ENCODE assay signal across 8 mouse cellular contexts in genomic region chr7:27576914-27577313, GRCm38 (mm10). TPM values are rescaled to one million over a fixed set of nuclear protein-coding genes. Genes with fewer than 3 reads are reported as not detected.
DNase-seq lines count a peak whose midpoint lies in the region; ATAC-seq and TF ChIP-seq lines count a peak whose summit lies in the region.

No protein-coding gene starts in this region.

- H3K36me3 ChIP-seq in heart, embryonic 15.5 days, result peaks cover 79% of the 10 kb centered on the region
- H3K36me3 ChIP-seq in heart, embryonic 11.5 days (ENCODE audit: control insufficient read depth, insufficient read depth, low read length), result peaks cover 27% of the 10 kb centered on the region
- peaks cover 15% of the 10 kb centered on the region for H3K36me3 ChIP-seq in embryonic facial prominence, embryonic 11.5 days (replicated peaks; ENCODE audit: control insufficient read depth, insufficient read depth, low read depth, low read length)
- peaks cover 93% of the 10 kb centered on the region for H3K36me3 ChIP-seq in liver, embryonic 12.5 days
- peaks cover 21% of the 10 kb centered on the region for H3K36me3 ChIP-seq in spleen, adult 2 months (ENCODE audit: control insufficient read depth, insufficient read depth, low read length)
- peaks cover 34% of the 10 kb centered on the region for H3K36me3 ChIP-seq in forebrain, embryonic 16.5 days (ENCODE audit: control insufficient read depth, insufficient read depth)

- peak; percentile 31; the same call in 1 of the 2 replicates for ATAC-seq in heart, embryonic 15.5 days (replicated peaks; ENCODE audit: insufficient number of reproducible peaks, insufficient read depth, low FRiP score, low read depth)
- no peak for ATAC-seq in heart, embryonic 11.5 days (replicated peaks; ENCODE audit: insufficient number of reproducible peaks, low FRiP score, low TSS enrichment)
- ATAC-seq in embryonic facial prominence, embryonic 11.5 days (replicated peaks; ENCODE audit: insufficient number of reproducible peaks, low FRiP score, low TSS enrichment, low read depth), result no peak
- ATAC-seq in liver, embryonic 12.5 days, result peak; percentile 38; the same call in 1 of the 2 replicates
- no peak for ATAC-seq in forebrain, embryonic 16.5 days

- H3K4me2 ChIP-seq in heart, embryonic 15.5 days, result no peak overlapping the region
- H3K4me2 ChIP-seq in heart, embryonic 11.5 days, result no peak overlapping the region
- H3K4me2 ChIP-seq in embryonic facial prominence, embryonic 11.5 days (ENCODE audit: low read depth, low read length), result no peak overlapping the region
- no peak overlapping the region for H3K4me2 ChIP-seq in liver, embryonic 12.5 days
- no peak overlapping the region for H3K4me2 ChIP-seq in forebrain, embryonic 16.5 days (ENCODE audit: low read length)

- H3K27ac ChIP-seq in heart, embryonic 15.5 days, result no peak overlapping the region
- no peak overlapping the region for H3K27ac ChIP-seq in heart, embryonic 11.5 days (ENCODE audit: low read depth, low read length)
- H3K27ac ChIP-seq in embryonic facial prominence, embryonic 11.5 days (replicated peaks; ENCODE audit: low read depth, low read length), result no peak overlapping the region
- no peak overlapping the region for H3K27ac ChIP-seq in liver, embryonic 12.5 days
- H3K27ac ChIP-seq in spleen, adult 2 months (ENCODE audit: insufficient read depth, low read length), result no peak overlapping the region
- no peak overlapping the region for H3K27ac ChIP-seq in forebrain, embryonic 16.5 days (ENCODE audit: low read length)

- H3K9me3 ChIP-seq in heart, embryonic 15.5 days (replicated peaks), result no peaks in the 10 kb centered on the region
- no peaks in the 10 kb centered on the region for H3K9me3 ChIP-seq in heart, embryonic 11.5 days (replicated peaks; ENCODE audit: control insufficient read depth, low read length)
- H3K9me3 ChIP-seq in embryonic facial prominence, embryonic 11.5 days (replicated peaks; ENCODE audit: control insufficient read depth, low read length), result no peaks in the 10 kb centered on the region
- H3K9me3 ChIP-seq in liver, embryonic 12.5 days (replicated peaks), result no peaks in the 10 kb centered on the region
- no peaks in the 10 kb centered on the region for H3K9me3 ChIP-seq in forebrain, embryonic 16.5 days (ENCODE audit: control insufficient read depth, low read length)

- no peaks in the 10 kb centered on the region for H3K27me3 ChIP-seq in heart, embryonic 15.5 days
- H3K27me3 ChIP-seq in heart, embryonic 11.5 days (ENCODE audit: control insufficient read depth, insufficient read depth, low read length), result no peaks in the 10 kb centered on the region
- no peaks in the 10 kb centered on the region for H3K27me3 ChIP-seq in embryonic facial prominence, embryonic 11.5 days (ENCODE audit: control insufficient read depth, insufficient read depth, low read length)
- no peaks in the 10 kb centered on the region for H3K27me3 ChIP-seq in liver, embryonic 12.5 days (replicated peaks)
- no peaks in the 10 kb centered on the region for H3K27me3 ChIP-seq in spleen, adult 2 months (ENCODE audit: control insufficient read depth, insufficient read depth, low read length)
- H3K27me3 ChIP-seq in forebrain, embryonic 16.5 days (replicated peaks; ENCODE audit: control insufficient read depth, insufficient read depth, low read length), result no peaks in the 10 kb centered on the region

- TF ChIP-seq CTCF in spleen, adult 2 months (IDR thresholded peaks at IDR 0.05; ENCODE audit: extremely low read depth, insufficient read depth, insufficient read length, insufficient replicate concordance), result peak; percentile 63; the same call in 1 of the 2 replicates

- no peak overlapping the region for H3K4me3 ChIP-seq in heart, embryonic 15.5 days
- H3K4me3 ChIP-seq in heart, embryonic 11.5 days (ENCODE audit: low read depth, low read length), result no peak overlapping the region
- no peak overlapping the region for H3K4me3 ChIP-seq in embryonic facial prominence, embryonic 11.5 days (ENCODE audit: low read depth, low read length)
- no peak overlapping the region for H3K4me3 ChIP-seq in liver, embryonic 12.5 days
- H3K4me3 ChIP-seq in spleen, adult 2 months (ENCODE audit: extremely low read depth, insufficient read depth, insufficient read length), result no peak overlapping the region
- no peak overlapping the region for H3K4me3 ChIP-seq in forebrain, embryonic 16.5 days (replicated peaks; ENCODE audit: low read length)

- TF ChIP-seq POLR2A in spleen, adult 2 months (IDR thresholded peaks at IDR 0.05; ENCODE audit: low read depth, low read length), result no peak

- WGBS in heart, embryonic 15.5 days, result 67% methylated on average over 6 of the region's 6 CpGs
- WGBS in heart, embryonic 11.5 days (ENCODE audit: insufficient replicate concordance), result 65% methylated on average over 6 of the region's 6 CpGs
- 65% methylated on average over 6 of the region's 6 CpGs for WGBS in embryonic facial prominence, embryonic 11.5 days
- WGBS in liver, embryonic 12.5 days (ENCODE audit: insufficient replicate concordance), result 61% methylated on average over 6 of the region's 6 CpGs
- WGBS in spleen, adult 2 months, result 67% methylated on average over 6 of the region's 6 CpGs
- WGBS in forebrain, embryonic 16.5 days, result 66% methylated on average over 6 of the region's 6 CpGs

- peak; percentile 68 for DNase-seq in 416B (ENCODE audit: low read depth)
- DNase-seq in adrenal gland, adult 18-20 months (ENCODE audit: low spot score in 2 of 2), result peak; percentile 46 to 59
- peak; percentile 31 for DNase-seq in embryonic facial prominence, embryonic 11.5 days (ENCODE audit: low spot score)
- DNase-seq in spleen, adult 2 months (ENCODE audit: low read depth in 1 of 2, low spot score in 2 of 2), result peak in 1 of 2 experiments; percentile 68

- no peaks in the 10 kb centered on the region for H3K4me1 ChIP-seq in heart, embryonic 15.5 days (replicated peaks)
- H3K4me1 ChIP-seq in heart, embryonic 11.5 days (ENCODE audit: control insufficient read depth, insufficient read depth, low read length), result no peaks in the 10 kb centered on the region
- no peaks in the 10 kb centered on the region for H3K4me1 ChIP-seq in embryonic facial prominence, embryonic 11.5 days (ENCODE audit: control insufficient read depth, insufficient read depth, low read length)
- H3K4me1 ChIP-seq in liver, embryonic 12.5 days, result no peaks in the 10 kb centered on the region
- no peaks in the 10 kb centered on the region; the same call in 1 of the 2 replicates for H3K4me1 ChIP-seq in spleen, adult 2 months (ENCODE audit: control insufficient read depth, insufficient read depth, insufficient read length)
- H3K4me1 ChIP-seq in forebrain, embryonic 16.5 days (replicated peaks; ENCODE audit: control insufficient read depth, insufficient read depth, low read length), result no peaks in the 10 kb centered on the region

- no peak overlapping the region for H3K9ac ChIP-seq in heart, embryonic 15.5 days
- no peak overlapping the region for H3K9ac ChIP-seq in heart, embryonic 11.5 days (ENCODE audit: low read depth, low read length)
- H3K9ac ChIP-seq in embryonic facial prominence, embryonic 11.5 days (replicated peaks; ENCODE audit: low read length), result no peak overlapping the region
- no peak overlapping the region for H3K9ac ChIP-seq in liver, embryonic 12.5 days
- H3K9ac ChIP-seq in forebrain, embryonic 16.5 days (replicated peaks; ENCODE audit: low read depth, low read length), result no peak overlapping the region

RNA-seq across cellular contexts. Expression of gene Akt2, which starts 14.4 kb away (rescaled TPM):
- polyA plus RNA-seq in heart, embryonic 15.5 days (2015; fragmentation: Nextera tagmentation; extraction: Ambion mirVana), result 69.3 and 80.4 TPM in 2 replicates
- 72.1 and 78.0 TPM in 2 replicates for polyA plus RNA-seq in heart, embryonic 11.5 days (2014; fragmentation: Nextera tagmentation; extraction: Ambion mirVana)
- 100 to 1,000 TPM; 209 to 250 TPM for total RNA-seq in adrenal gland, adult 18-20 months (2021)
- 82.8 and 83.3 TPM in 2 replicates for polyA plus RNA-seq in embryonic facial prominence, embryonic 11.5 days (2014; fragmentation: Nextera tagmentation; extraction: Ambion mirVana)
- 45.0 and 45.2 TPM in 2 replicates for polyA plus RNA-seq in liver, embryonic 12.5 days (2016; fragmentation: Nextera tagmentation; extraction: Ambion mirVana)
- polyA plus RNA-seq in spleen, adult 2 months (2012; rRNA removed), result 48.7 and 48.8 TPM in 2 replicates
- polyA plus RNA-seq in forebrain, embryonic 16.5 days (2015; fragmentation: Nextera tagmentation; extraction: Ambion mirVana), result 83.7 and 99.3 TPM in 2 replicates

RNA-seq across cellular contexts. Expression of gene 2310022A10Rik, which starts 23.9 kb away (rescaled TPM):
- polyA plus RNA-seq in heart, embryonic 15.5 days (2015; fragmentation: Nextera tagmentation; extraction: Ambion mirVana), result 36.9 and 39.1 TPM in 2 replicates
- polyA plus RNA-seq in heart, embryonic 11.5 days (2014; fragmentation: Nextera tagmentation; extraction: Ambion mirVana), result 22.5 and 29.3 TPM in 2 replicates
- 10 to 100 TPM; 13.5 to 18.9 TPM for total RNA-seq in adrenal gland, adult 18-20 months (2021)
- 26.4 and 27.5 TPM in 2 replicates for polyA plus RNA-seq in embryonic facial prominence, embryonic 11.5 days (2014; fragmentation: Nextera tagmentation; extraction: Ambion mirVana)
- polyA plus RNA-seq in liver, embryonic 12.5 days (2016; fragmentation: Nextera tagmentation; extraction: Ambion mirVana), result 26.3 and 27.5 TPM in 2 replicates
- 25.9 and 26.5 TPM in 2 replicates for polyA plus RNA-seq in spleen, adult 2 months (2012; rRNA removed)
- polyA plus RNA-seq in forebrain, embryonic 16.5 days (2015; fragmentation: Nextera tagmentation; extraction: Ambion mirVana), result 39.1 and 40.2 TPM in 2 replicates

RNA-seq across cellular contexts. Expression of gene Pld3, which starts 23.9 kb away (rescaled TPM):
- polyA plus RNA-seq in heart, embryonic 15.5 days (2015; fragmentation: Nextera tagmentation; extraction: Ambion mirVana), result 49.3 and 73.2 TPM in 2 replicates
- polyA plus RNA-seq in heart, embryonic 11.5 days (2014; fragmentation: Nextera tagmentation; extraction: Ambion mirVana), result 59.5 and 64.2 TPM in 2 replicates
- 100 to 1,000 TPM; 123 to 147 TPM for total RNA-seq in adrenal gland, adult 18-20 months (2021)
- 57.1 and 65.5 TPM in 2 replicates for polyA plus RNA-seq in embryonic facial prominence, embryonic 11.5 days (2014; fragmentation: Nextera tagmentation; extraction: Ambion mirVana)
- 46.6 and 49.1 TPM in 2 replicates for polyA plus RNA-seq in liver, embryonic 12.5 days (2016; fragmentation: Nextera tagmentation; extraction: Ambion mirVana)
- polyA plus RNA-seq in spleen, adult 2 months (2012; rRNA removed), result 266 and 280 TPM in 2 replicates
- 109 and 139 TPM in 2 replicates for polyA plus RNA-seq in forebrain, embryonic 16.5 days (2015; fragmentation: Nextera tagmentation; extraction: Ambion mirVana)

RNA-seq across cellular contexts. Expression of gene Hipk4, which starts 53.8 kb away (rescaled TPM):
- 0.29 TPM in 2 replicates for polyA plus RNA-seq in heart, embryonic 15.5 days (2015; fragmentation: Nextera tagmentation; extraction: Ambion mirVana)
- polyA plus RNA-seq in heart, embryonic 11.5 days (2014; fragmentation: Nextera tagmentation; extraction: Ambion mirVana), result 0.44 and 0.57 TPM in 2 replicates
- total RNA-seq in adrenal gland, adult 18-20 months (2021), result under 1 TPM; 0.26 to 0.40 TPM
- 0.22 and 0.36 TPM in 2 replicates for polyA plus RNA-seq in embryonic facial prominence, embryonic 11.5 days (2014; fragmentation: Nextera tagmentation; extraction: Ambion mirVana)
- 0.17 and 0.23 TPM in 2 replicates for polyA plus RNA-seq in liver, embryonic 12.5 days (2016; fragmentation: Nextera tagmentation; extraction: Ambion mirVana)
- polyA plus RNA-seq in spleen, adult 2 months (2012; rRNA removed), result 0.28 and 0.47 TPM in 2 replicates
- polyA plus RNA-seq in forebrain, embryonic 16.5 days (2015; fragmentation: Nextera tagmentation; extraction: Ambion mirVana), result 0.24 and 0.67 TPM in 2 replicates

Comparison
In these comparisons a context has a peak if more than half of its experiments do, and no peak if none do; other contexts are left out.
1. ATAC-seq: peak in heart, embryonic 15.5 days (single experiment) and liver, embryonic 12.5 days (single experiment); none in heart, embryonic 11.5 days (single experiment), embryonic facial prominence, embryonic 11.5 days (single experiment) and forebrain, embryonic 16.5 days (single experiment).